Mouse (Mus musculus): Measurements from ENCODE around the gene Siah1a.

DNA sequence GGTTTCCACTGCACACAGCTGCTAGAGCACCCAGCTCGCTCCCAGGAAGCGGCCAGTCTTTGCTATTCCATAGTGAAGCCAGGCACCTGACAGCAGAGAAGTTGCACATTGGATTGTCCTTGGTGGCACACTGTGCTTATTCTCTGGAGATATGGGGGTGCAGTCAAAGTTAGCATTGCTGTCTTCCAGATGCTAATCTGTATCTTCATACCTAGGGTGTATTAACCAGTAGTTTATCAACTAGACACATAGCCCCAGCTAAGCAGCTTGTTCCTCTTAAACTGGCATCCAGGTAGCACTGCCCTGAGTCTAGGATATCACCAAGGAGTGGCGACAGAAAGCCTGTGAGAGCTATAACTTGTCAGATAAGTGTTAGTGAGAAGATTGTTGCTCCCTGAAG, 33.1 kb downstream of the Siah1a start:
- TF ChIP-seq POLR2A (IDR thresholded peaks at IDR 0.05; ENCODE audit: insufficient read depth, low read depth, low read length) = no peak
- no peak for TF ChIP-seq CTCF (IDR thresholded peaks at IDR 0.05; ENCODE audit: insufficient read depth, low read depth, low read length)
